Mouse (Mus musculus) cortical plate, adult 2 months (tissue): ENCODE data around the gene Lmo1. TPM values are rescaled to one million over a fixed set of nuclear protein-coding genes. Genes with fewer than 3 reads are reported as not detected.

Experiments
- H3K27ac ChIP-seq: fragments of 200-500 bp; 2 replicates; pipeline ENCODE4 v1.5.1; 2012; ENCODE audit warnings: low read length, control low read depth, inconsistent platforms; ENCODE audit not compliant: insufficient read depth
- H3K4me1 ChIP-seq: fragments of 200-500 bp; 2 replicates; pipeline ENCODE4 v1.6.1; 2011; ENCODE audit warnings: low read length; ENCODE audit not compliant: control insufficient read depth, insufficient read depth
- H3K4me3 ChIP-seq: fragments of 200-500 bp; 2 replicates; pipeline ENCODE4 v1.5.1; 2011; ENCODE audit warnings: mild to moderate bottlenecking, low read length, control low read depth; ENCODE audit not compliant: insufficient read depth
- CTCF ChIP-seq: fragments of 200-500 bp; IDR thresholded peaks from 2 replicates; pipeline ENCODE4 v1.5.1; 2011; ENCODE audit warnings: mild to moderate bottlenecking, control low read depth, low read length; ENCODE audit not compliant: insufficient read depth; ENCODE audit errors: extremely low read depth
- POLR2A ChIP-seq: fragments of 200-500 bp; IDR thresholded peaks from 2 replicates; pipeline ENCODE4 v1.6.1; 2011; ENCODE audit warnings: mild to moderate bottlenecking, low read length, control low read depth; ENCODE audit not compliant: insufficient read depth; ENCODE audit errors: extremely low read depth
- polyA plus RNA-seq: library from polyadenylated mRNA; depleted of rRNA; stranded (reverse); fragments of >200 nt; gene quantifications from 2 replicates; pipeline ENCODE4 v1.2.3, GENCODE M21; 2012

Lmo1 gene
- polyA plus RNA-seq, 1 experiment = 24.0 TPM

GRCm38 (mm10) chr7:109200559-109200958 is 25.6 kb upstream of the Lmo1 start:
- no peak overlapping the region for H3K27ac ChIP-seq
- no peaks in the 10 kb centered on the region for H3K4me1 ChIP-seq
- TF ChIP-seq POLR2A (no peak), CTCF (no peak)
- no peak overlapping the region for H3K4me3 ChIP-seq

DNA sequence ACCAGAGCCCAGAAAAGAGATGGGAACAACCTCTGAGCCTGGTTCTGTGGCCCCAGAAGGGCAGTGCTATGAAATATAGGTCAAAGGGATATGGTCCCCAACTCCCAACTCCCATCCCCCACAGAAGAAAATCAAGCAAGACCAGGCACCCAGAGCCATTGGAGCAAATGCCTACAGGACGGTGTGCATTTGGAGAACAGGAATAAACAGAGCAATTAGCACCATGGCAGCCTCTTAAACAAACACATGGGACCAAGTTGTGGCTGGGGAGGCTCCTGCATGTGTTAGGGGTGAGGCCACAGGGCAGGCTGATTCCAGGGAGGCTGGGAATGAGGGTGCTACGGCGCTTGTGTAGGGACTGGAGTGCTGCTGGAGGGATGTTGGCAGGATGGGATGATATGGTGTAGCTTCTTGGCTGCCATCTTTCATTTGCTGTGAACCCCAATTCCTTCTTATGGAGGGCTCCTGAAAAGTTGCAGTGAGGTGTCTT is 22.2 kb upstream of the Lmo1 start:
- TF ChIP-seq CTCF (no peak), POLR2A (no peak)
- Histone ChIP-seq H3K27ac (no peak overlapping the region), H3K4me1 (no peaks in the 10 kb centered on the region; the same call in 1 of the 2 replicates), H3K4me3 (no peak overlapping the region)

GRCm38 (mm10) chr7:109196399-109197082 is 21.5 kb upstream of the Lmo1 start:
- no peaks in the 10 kb centered on the region; the same call in 1 of the 2 replicates for H3K4me1 ChIP-seq
- H3K4me3 ChIP-seq = no peak overlapping the region
- TF ChIP-seq CTCF (no peak), POLR2A (no peak)
- no peak overlapping the region for H3K27ac ChIP-seq

DNA sequence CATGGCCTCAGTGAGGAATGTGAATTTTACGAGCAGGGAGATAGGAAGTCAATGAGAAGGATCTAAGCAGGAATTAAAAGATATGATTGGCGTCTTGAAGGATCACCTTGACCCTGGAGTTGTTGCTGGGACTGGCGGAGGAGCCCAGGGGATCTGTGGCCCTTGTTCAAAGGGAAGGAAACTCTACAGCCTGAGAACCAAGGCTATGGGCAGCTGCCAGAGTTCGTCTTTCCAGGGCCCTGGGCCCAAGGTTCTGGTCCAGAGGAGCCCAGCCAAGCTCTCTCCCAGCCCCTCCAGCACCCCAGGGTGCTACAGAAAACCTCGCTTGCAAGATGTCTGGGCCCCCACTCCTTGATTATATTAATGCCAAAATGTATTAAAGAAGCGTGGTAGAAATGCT is 21.0 kb upstream of the Lmo1 start:
- TF ChIP-seq CTCF (no peak), POLR2A (no peak)
- no peak overlapping the region for H3K4me3 ChIP-seq

GRCm38 (mm10) chr7:109194850-109195249 is 19.8 kb upstream of the Lmo1 start:
- Histone ChIP-seq H3K27ac (no peak overlapping the region), H3K4me1 (peaks cover 4% of the 10 kb centered on the region), H3K4me3 (no peak overlapping the region)
- no peak for TF ChIP-seq POLR2A
- TF ChIP-seq CTCF = no peak

More for the DNA sequence above, 21.0 kb upstream of the Lmo1 start:
- H3K27ac ChIP-seq = no peak overlapping the region
- no peaks in the 10 kb centered on the region; the same call in 1 of the 2 replicates for H3K4me1 ChIP-seq

GRCm38 (mm10) chr7:109187244-109188035 is 12.4 kb upstream of the Lmo1 start:
- TF ChIP-seq CTCF (no peak), POLR2A (no peak)
- Histone ChIP-seq H3K27ac (no peak overlapping the region), H3K4me1 (peaks cover 8% of the 10 kb centered on the region), H3K4me3 (no peak overlapping the region)

GRCm38 (mm10) chr7:109185975-109186374 is 11.0 kb upstream of the Lmo1 start:
- TF ChIP-seq POLR2A = no peak
- no peak for TF ChIP-seq CTCF
- H3K27ac ChIP-seq = no peak overlapping the region
- peaks cover 8% of the 10 kb centered on the region for H3K4me1 ChIP-seq
- H3K4me3 ChIP-seq = no peak overlapping the region

DNA sequence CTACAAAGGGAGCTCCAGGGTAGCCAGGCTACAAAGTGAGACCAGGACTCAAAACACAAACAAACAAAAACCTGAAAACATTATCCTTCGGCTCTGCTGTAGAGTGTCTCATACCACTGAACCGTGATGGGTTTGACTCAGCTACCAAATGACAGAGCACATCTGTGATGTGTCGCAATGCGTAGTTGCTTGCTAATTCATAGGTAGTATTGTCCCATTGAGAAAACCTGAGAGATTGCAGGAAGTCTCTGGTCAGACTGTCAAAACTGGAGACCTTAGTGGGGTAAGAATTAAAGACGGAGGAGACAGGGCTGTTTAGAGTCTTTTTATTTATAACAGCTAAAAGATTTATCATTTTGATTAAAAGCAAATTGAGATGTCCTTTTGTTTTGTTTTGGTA is 10.6 kb upstream of the Lmo1 start:
- H3K4me1 ChIP-seq = peaks cover 5% of the 10 kb centered on the region
- H3K27ac ChIP-seq = no peak overlapping the region
- no peak overlapping the region for H3K4me3 ChIP-seq
- TF ChIP-seq POLR2A (no peak), CTCF (no peak)

- H3K4me3 ChIP-seq = no peak overlapping the region
- peaks cover 3% of the 10 kb centered on the region for H3K4me1 ChIP-seq
- TF ChIP-seq CTCF (no peak), POLR2A (no peak)
- H3K27ac ChIP-seq = no peak overlapping the region
Measured at GRCm38 (mm10) chr7:109176688-109177087, 1.7 kb upstream of the Lmo1 start.
